Mouse (Mus musculus) intestine, embryonic 16.5 days (tissue): ENCODE data around the gene Atp6v1e2. TPM values are rescaled to one million over a fixed set of nuclear protein-coding genes. Genes with fewer than 3 reads are reported as not detected.

Source experiments
- ATAC-seq: fragments of 200-750 bp; cut with Nextera tagmentation; 2 replicates; pipeline ENCODE4 v1.8.0; 2017; ENCODE audit warnings: moderate TSS enrichment, moderate library complexity
- H3K27ac ChIP-seq: fragments of 300-500 bp; sonication (generic); 2 replicates; pipeline ENCODE4 v1.5.1; 2014; ENCODE audit warnings: mild to moderate bottlenecking, low read length
- H3K27me3 ChIP-seq: fragments of 300-500 bp; sonication (generic); replicated peaks from 2 replicates; pipeline ENCODE4 v1.6.1; 2014; ENCODE audit warnings: low read length, control low read depth, mixed read lengths; ENCODE audit not compliant: control insufficient read depth, insufficient read depth
- H3K36me3 ChIP-seq: fragments of 300-500 bp; sonication (generic); 2 replicates; pipeline ENCODE4 v1.6.1; 2014; ENCODE audit warnings: low read length, control low read depth; ENCODE audit not compliant: control insufficient read depth, insufficient read depth
- H3K4me1 ChIP-seq: fragments of 300-500 bp; sonication (generic); 2 replicates; pipeline ENCODE4 v1.6.1; 2014; ENCODE audit warnings: low read length, control low read depth, mixed read lengths; ENCODE audit not compliant: control insufficient read depth, insufficient read depth
- H3K4me2 ChIP-seq: fragments of 300-500 bp; sonication (generic); 2 replicates; pipeline ENCODE4 v1.6.1; 2014; ENCODE audit warnings: low read depth, low read length, control low read depth
- H3K4me3 ChIP-seq: fragments of 300-500 bp; sonication (generic); 2 replicates; pipeline ENCODE4 v1.5.1; 2014; ENCODE audit warnings: mild to moderate bottlenecking, low read length
- H3K9ac ChIP-seq: fragments of 300-500 bp; sonication (generic); 2 replicates; pipeline ENCODE4 v1.6.1; 2014; ENCODE audit warnings: low read depth, low read length
- H3K9me3 ChIP-seq: fragments of 300-500 bp; sonication (generic); 2 replicates; pipeline ENCODE4 v1.6.1; 2016; ENCODE audit warnings: low read length, control low read depth; ENCODE audit not compliant: control insufficient read depth
- WGBS: fragments of 180-500 bp; shearing (Covaris S2); extraction: QIAGEN DNeasy Blood & Tissue Kit; methylation state at CpG from one replicate; pipeline ENCODE4 v1.1.7; 2014; 5-methylcytosine and 5-hydroxymethylcytosine counted together
- polyA plus RNA-seq: library from polyadenylated mRNA; unstranded; fragments of >200 nt; fragmentation: Nextera tagmentation; extraction: Ambion mirVana; gene quantifications from 2 replicates; pipeline ENCODE4 v1.2.1, GENCODE M21; 2015

Gene Atp6v1e2
- polyA plus RNA-seq, 1 experiment from 2014 or later: 0.13 TPM

GRCm38 (mm10) chr17:86957968-86958367 lies 10.3 kb upstream of the Atp6v1e2 start:
- no peak for ATAC-seq
- WGBS: 82% methylated on average over 14 of the region's 14 CpGs
- no peaks in the 10 kb centered on the region for H3K27me3 ChIP-seq
- no peaks in the 10 kb centered on the region for H3K36me3 ChIP-seq
- no peak overlapping the region for H3K4me2 ChIP-seq
- no peak overlapping the region for H3K9ac ChIP-seq
- H3K4me1 ChIP-seq: peaks cover 6% of the 10 kb centered on the region
- H3K4me3 ChIP-seq: no peak overlapping the region
- H3K27ac ChIP-seq: no peak overlapping the region
- no peaks in the 10 kb centered on the region for H3K9me3 ChIP-seq

- Histone ChIP-seq H3K4me3 (no peak overlapping the region), H3K36me3 (no peaks in the 10 kb centered on the region), H3K9ac (no peak overlapping the region), H3K27me3 (no peaks in the 10 kb centered on the region), H3K4me1 (peaks cover 6% of the 10 kb centered on the region), H3K27ac (no peak overlapping the region), H3K9me3 (no peaks in the 10 kb centered on the region), H3K4me2 (no peak overlapping the region)
- ATAC-seq: no peak
- WGBS: 83% methylated on average over 5 of the region's 5 CpGs
These were observed 9.5 kb upstream of the Atp6v1e2 start for GRCm38 (mm10) chr17:86957239-86957638.

GRCm38 (mm10) chr17:86948801-86949200 lies 1.1 kb upstream of the Atp6v1e2 start:
- H3K9me3 ChIP-seq: no peaks in the 10 kb centered on the region
- no peak for ATAC-seq
- H3K4me1 ChIP-seq: no peaks in the 10 kb centered on the region
- no peaks in the 10 kb centered on the region for H3K36me3 ChIP-seq
- no peaks in the 10 kb centered on the region for H3K27me3 ChIP-seq
- H3K27ac ChIP-seq: no peak overlapping the region
- 65% methylated on average over 6 of the region's 6 CpGs for WGBS
- H3K4me2 ChIP-seq: no peak overlapping the region
- H3K9ac ChIP-seq: no peak overlapping the region
- H3K4me3 ChIP-seq: no peak overlapping the region

GRCm38 (mm10) chr17:86946078-86946477 lies 1.6 kb downstream of the Atp6v1e2 start:
- H3K4me1 ChIP-seq: no peaks in the 10 kb centered on the region
- H3K27me3 ChIP-seq: no peaks in the 10 kb centered on the region
- no peaks in the 10 kb centered on the region for H3K36me3 ChIP-seq
- no peak overlapping the region for H3K27ac ChIP-seq
- H3K4me3 ChIP-seq: no peak overlapping the region
- no peak overlapping the region for H3K9ac ChIP-seq
- no peak for ATAC-seq
- H3K9me3 ChIP-seq: no peaks in the 10 kb centered on the region
- 43% methylated on average over 4 of the region's 4 CpGs for WGBS
- no peak overlapping the region for H3K4me2 ChIP-seq

- no peak for ATAC-seq
- Histone ChIP-seq H3K4me1 (no peaks in the 10 kb centered on the region), H3K27ac (no peak overlapping the region), H3K9me3 (no peaks in the 10 kb centered on the region), H3K36me3 (no peaks in the 10 kb centered on the region), H3K9ac (no peak overlapping the region), H3K4me3 (no peak overlapping the region), H3K27me3 (no peaks in the 10 kb centered on the region), H3K4me2 (no peak overlapping the region)
- WGBS: 71% methylated on average over 6 of the region's 6 CpGs
These were observed 4.5 kb downstream of the Atp6v1e2 start for GRCm38 (mm10) chr17:86943158-86943557.

GRCm38 (mm10) chr17:86942112-86942511 lies 5.6 kb downstream of the Atp6v1e2 start:
- Histone ChIP-seq H3K4me3 (no peak overlapping the region), H3K9ac (no peak overlapping the region), H3K27ac (no peak overlapping the region), H3K4me2 (no peak overlapping the region), H3K27me3 (no peaks in the 10 kb centered on the region), H3K9me3 (no peaks in the 10 kb centered on the region), H3K4me1 (no peaks in the 10 kb centered on the region; the same call in 1 of the 2 replicates), H3K36me3 (no peaks in the 10 kb centered on the region)
- no peak for ATAC-seq
- WGBS: 61% methylated on average over 6 of the region's 6 CpGs

- Histone ChIP-seq H3K9me3 (no peaks in the 10 kb centered on the region), H3K36me3 (no peaks in the 10 kb centered on the region), H3K4me3 (no peak overlapping the region), H3K27me3 (no peaks in the 10 kb centered on the region), H3K9ac (no peak overlapping the region), H3K4me1 (no peaks in the 10 kb centered on the region; the same call in 1 of the 2 replicates), H3K27ac (no peak overlapping the region), H3K4me2 (no peak overlapping the region)
- 63% methylated on average over 7 of the region's 7 CpGs for WGBS
- ATAC-seq: no peak
These were observed 9.0 kb downstream of the Atp6v1e2 start for GRCm38 (mm10) chr17:86938683-86939082.

GRCm38 (mm10) chr17:86937497-86938155 lies 10.1 kb downstream of the Atp6v1e2 start:
- 4% methylated on average over 20 of the region's 20 CpGs for WGBS
- Histone ChIP-seq H3K4me1 (no peaks in the 10 kb centered on the region; the same call in 1 of the 2 replicates), H3K4me3 (peak overlapping the region; percentile 43), H3K9me3 (no peaks in the 10 kb centered on the region), H3K27ac (peak overlapping the region; percentile 34), H3K36me3 (no peaks in the 10 kb centered on the region), H3K27me3 (no peaks in the 10 kb centered on the region), H3K4me2 (peak overlapping the region; percentile 63), H3K9ac (peak overlapping the region; percentile 17)
- peak; percentile 92 for ATAC-seq

GRCm38 (mm10) chr17:86937064-86937463 lies 10.6 kb downstream of the Atp6v1e2 start:
- H3K36me3 ChIP-seq: no peaks in the 10 kb centered on the region
- no peak overlapping the region for H3K9ac ChIP-seq
- H3K4me1 ChIP-seq: no peaks in the 10 kb centered on the region; the same call in 1 of the 2 replicates
- peak overlapping the region; percentile 1; the same call in 1 of the 2 replicates for H3K27ac ChIP-seq
- ATAC-seq: no peak
- WGBS: 70% methylated on average over 2 of the region's 2 CpGs
- H3K4me3 ChIP-seq: no peak overlapping the region
- H3K27me3 ChIP-seq: no peaks in the 10 kb centered on the region
- no peak overlapping the region; the same call in 1 of the 2 replicates for H3K4me2 ChIP-seq
- no peaks in the 10 kb centered on the region for H3K9me3 ChIP-seq

- ATAC-seq: no peak
- WGBS: 29% methylated on average over 5 of the region's 5 CpGs
- no peaks in the 10 kb centered on the region for H3K27me3 ChIP-seq
- no peak overlapping the region for H3K4me2 ChIP-seq
- no peak overlapping the region for H3K27ac ChIP-seq
- no peak overlapping the region for H3K4me3 ChIP-seq
- H3K9ac ChIP-seq: no peak overlapping the region
- no peaks in the 10 kb centered on the region for H3K36me3 ChIP-seq
- H3K4me1 ChIP-seq: no peaks in the 10 kb centered on the region; the same call in 1 of the 2 replicates
- no peaks in the 10 kb centered on the region for H3K9me3 ChIP-seq
These were observed 14.8 kb downstream of the Atp6v1e2 start for GRCm38 (mm10) chr17:86932896-86933295.
